Mouse (Mus musculus): ENCODE measurements around the gene Tas2r126.
A peak's percentile ranks its signal among the peaks of the same experiment; 100 is the strongest.
"Not testable (repeated sequence)": the region's sequence is repeated elsewhere in the genome, so short reads cannot be mapped to it uniquely, and the experiment has no call there.

The Tas2r126 gene

GRCm38 (mm10) chr6:42434446-42434845, at the start of gene Tas2r126:
Gene Tas2r126 (plus strand): TSS chr6:42434535.
- DNase-seq (ENCODE audit: low spot score in 2 of 2): no peak

DNA sequence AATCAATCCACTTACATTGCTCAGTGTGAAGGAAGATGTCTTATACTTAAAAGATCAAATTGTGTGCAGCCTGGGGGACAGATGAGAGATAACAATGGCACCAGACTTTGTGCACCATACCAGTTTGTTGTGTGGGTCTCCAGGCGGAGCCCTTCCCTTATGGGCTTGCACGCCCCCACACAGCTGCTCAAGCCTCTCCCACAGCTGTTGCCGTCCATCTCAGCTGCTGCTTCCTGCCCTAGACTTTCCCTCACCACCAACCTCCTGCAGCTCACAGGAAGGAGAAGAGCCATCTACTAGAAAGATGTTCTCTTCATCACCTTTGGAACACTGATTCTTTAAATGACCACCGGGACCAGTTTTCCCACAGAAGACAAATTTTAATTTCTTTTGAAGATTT, 48.7 kb upstream of the Tas2r126 start:
- DNase-seq (ENCODE audit: low spot score in 2 of 2): peak in 1 of 2 experiments; percentile 39

DNA sequence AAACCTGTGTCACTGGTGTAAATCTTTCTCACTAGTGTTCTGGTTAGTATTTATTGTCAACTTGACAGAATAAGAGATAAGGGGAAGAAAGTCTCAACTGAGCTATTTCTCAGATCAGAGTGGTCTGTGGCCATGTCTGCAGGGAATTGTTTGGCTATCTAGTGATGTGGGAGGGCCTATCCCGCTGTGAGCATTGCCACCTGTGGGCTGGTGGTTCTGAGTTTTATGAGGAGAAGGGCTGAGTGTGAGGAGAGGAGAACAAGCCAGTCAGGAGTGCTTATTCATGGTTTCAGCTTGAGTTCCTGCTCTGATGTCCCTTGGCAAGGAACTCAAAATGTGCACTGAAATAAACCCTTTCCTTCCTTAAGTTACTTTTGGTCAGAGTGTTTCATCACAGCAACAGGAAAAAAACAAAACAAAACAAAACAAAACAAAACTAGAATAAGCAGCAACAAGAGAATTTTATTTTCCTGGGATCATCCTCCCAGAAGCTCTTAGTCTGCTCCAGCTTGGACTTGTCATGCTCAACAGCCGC, 42.5 kb upstream of the Tas2r126 start:
- no peak for DNase-seq (ENCODE audit: low spot score in 2 of 2)

DNA sequence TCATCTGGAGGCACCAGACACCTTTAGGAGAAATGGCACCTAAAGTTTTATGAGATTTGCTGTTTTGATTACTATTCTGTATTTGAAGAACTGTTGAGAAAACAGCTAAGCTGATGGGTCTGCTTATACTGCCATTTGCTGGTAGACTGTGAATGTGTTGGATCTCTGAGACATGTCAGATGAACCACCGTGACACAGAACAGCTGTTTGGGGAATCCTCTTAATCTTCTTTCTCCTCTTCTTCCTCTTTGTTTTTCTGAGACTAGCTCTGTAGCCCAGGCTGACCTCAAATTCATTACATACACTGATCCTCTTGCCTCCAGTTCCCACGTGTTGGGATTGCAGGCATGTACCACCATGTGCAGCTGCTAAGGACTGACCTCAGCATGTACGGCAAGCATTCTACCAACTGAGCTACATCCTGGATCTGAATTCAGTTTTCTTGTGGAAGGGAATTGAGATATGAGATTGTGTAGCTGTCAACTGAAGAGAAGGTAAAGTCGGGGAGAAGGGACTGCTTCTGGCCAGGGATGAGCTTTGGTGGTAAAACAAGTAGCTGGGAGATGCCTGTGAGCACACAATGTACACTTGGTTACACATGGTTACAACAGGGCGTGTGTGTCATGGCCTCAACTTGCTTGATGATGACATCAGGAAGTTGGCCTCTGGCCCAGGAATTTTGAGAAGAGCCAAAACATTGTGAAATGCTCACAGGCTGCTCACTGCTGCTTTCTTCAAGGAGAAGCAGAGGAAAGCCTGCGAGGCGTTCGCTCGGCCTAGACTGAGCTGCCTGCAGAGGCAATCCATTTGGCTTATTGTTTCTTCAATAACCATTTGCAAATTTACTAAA, 38.1 kb upstream of the Tas2r126 start:
- DNase-seq (ENCODE audit: low spot score in 2 of 2): no peak

- no peak for DNase-seq (ENCODE audit: low spot score in 2 of 2)
These were observed 37.2 kb upstream of the Tas2r126 start for GRCm38 (mm10) chr6:42397041-42397657.

GRCm38 (mm10) chr6:42398285-42398684, 36.0 kb upstream of the Tas2r126 start:
- DNase-seq (ENCODE audit: low spot score in 2 of 2): no peak

- DNase-seq (ENCODE audit: low spot score in 2 of 2): no peak
These were observed 35.3 kb upstream of the Tas2r126 start for GRCm38 (mm10) chr6:42398998-42399397.

DNA sequence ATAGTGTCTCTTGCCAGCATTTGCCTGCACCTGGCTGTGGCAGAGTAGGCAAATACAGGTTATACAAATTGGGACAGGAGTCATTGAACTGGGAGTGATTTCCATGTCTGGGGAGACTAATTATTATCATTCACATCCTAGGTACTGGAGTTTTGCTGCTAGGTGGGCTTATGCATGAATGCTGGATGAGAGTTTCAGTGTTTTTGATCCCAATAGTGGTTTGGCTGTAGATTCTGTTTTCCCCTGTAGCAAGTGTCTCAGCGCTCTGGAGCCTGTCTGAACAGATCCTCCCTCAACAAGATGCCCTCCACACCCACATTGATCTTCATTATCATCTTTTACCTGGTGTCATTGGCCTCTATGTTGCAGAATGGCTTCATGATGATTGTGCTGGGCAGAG, 34.4 kb upstream of the Tas2r126 start, which contains the start of gene Tas2r143:
Tas2r143 (plus strand) TSS at position 301 of the 400 bp plus-strand sequence.
- DNase-seq (ENCODE audit: low spot score in 2 of 2): no peak

DNA sequence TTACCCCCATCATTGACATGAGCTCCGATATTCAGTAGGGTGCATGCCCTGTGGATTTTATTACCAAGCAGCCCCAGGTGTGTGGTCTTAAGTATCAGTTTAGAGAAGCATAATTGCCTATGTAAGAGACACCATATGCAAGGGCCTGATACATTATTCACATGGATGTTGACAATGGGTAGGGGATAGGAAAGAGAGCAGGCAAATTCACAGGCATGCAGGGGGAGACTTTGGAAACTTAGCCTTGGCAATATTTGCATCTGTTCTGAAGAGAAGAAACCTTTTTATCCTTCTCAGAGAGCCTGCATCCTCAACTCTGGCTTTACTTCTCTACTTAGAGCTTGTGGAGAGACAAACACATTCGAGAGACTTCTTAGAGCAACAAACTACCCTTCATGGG, 29.2 kb upstream of the Tas2r126 start, which contains the start of gene Tas2r135:
Tas2r135 (plus strand) TSS at position 301 of the 400 bp plus-strand sequence.
- DNase-seq (ENCODE audit: low spot score in 2 of 2): no peak

DNA sequence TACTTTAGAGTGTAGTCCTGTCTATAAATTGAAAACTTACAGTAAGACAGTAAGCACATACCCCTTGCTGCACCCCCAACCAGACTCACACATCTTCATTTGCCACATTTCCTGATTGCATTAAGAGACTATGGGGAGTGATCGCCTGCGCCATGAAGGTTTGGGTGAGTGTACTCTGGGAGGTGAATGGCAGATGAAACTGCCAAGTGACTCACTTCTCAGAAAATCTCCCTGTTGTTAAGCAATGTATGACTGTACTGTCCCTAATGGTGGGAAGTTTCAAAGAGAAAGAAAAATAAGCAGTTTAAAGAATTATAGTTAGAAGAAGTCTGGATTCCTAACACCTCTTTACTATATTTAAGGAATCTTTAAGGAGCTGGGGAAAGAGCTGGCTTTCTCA, 14.9 kb upstream of the Tas2r126 start:
- no peak for DNase-seq (ENCODE audit: low spot score in 2 of 2)

DNA sequence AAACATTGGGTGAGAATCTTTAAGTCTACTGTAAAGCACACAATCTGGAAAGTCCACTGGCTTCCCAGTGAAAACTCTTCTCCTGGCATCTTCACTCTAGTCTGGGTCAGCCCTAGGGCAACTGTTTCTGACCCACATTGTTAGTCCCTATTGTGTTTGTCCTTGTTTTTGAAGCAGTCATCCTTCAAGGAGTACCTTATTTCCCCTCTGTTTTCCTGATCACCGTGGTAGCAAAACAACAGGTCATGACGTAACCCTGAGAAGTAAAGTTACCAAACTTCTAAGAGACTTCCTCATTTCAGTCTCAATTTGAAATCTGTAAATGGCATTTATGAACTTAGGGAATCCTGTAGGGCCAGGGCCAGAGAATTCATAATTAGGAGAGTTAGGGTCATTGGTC, 12.9 kb upstream of the Tas2r126 start:
- DNase-seq (ENCODE audit: low spot score in 2 of 2): no peak

DNA sequence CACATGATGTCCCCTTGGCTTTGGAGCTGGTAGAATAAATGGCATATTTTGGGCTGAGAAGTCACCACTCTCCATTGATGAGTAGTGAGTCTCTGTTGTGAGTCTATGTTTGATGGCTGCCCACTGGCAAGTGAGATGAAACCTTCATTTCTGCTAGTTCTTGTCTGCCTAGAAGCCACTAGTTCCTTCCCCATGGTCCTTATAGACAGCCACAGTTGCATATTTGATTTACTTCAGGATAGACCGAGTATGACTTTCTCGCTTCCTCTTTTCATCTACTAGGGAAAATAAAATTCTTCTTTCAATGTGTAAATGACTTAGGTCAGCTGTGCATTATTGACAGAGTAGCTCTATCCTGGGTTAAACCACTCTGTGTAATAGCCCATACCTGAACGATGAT, 9.9 kb upstream of the Tas2r126 start:
- no peak for DNase-seq (ENCODE audit: low spot score in 2 of 2)

GRCm38 (mm10) chr6:42426337-42426736, 8.0 kb upstream of the Tas2r126 start:
- DNase-seq (ENCODE audit: low spot score in 2 of 2): peak in 1 of 2 experiments; percentile 7

DNA sequence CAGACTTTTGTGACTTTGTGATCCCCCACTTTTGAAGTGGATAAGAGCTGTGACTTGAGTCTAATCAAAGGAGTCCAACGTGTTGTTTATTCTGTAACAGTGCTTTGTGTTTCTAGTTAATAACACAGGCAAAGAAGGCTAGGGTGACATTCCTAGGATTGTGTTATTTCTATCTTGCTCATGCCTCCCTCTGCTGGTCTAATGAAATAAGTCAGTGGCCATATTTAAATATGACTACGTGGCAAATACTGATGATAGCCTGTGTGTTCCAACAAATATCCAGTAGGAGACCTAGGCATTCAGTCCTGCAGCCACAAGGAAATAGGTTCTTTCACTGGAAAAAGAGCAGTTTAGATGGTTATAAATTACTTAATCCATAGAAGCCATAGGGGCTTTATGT, 781 bp upstream of the Tas2r126 start:
- no peak for DNase-seq (ENCODE audit: low spot score in 2 of 2)

- DNase-seq (ENCODE audit: low spot score in 2 of 2): no peak
These were observed 1.2 kb downstream of the Tas2r126 start for GRCm38 (mm10) chr6:42435490-42435889.

GRCm38 (mm10) chr6:42441395-42441794, 7.1 kb downstream of the Tas2r126 start:
- DNase-seq (ENCODE audit: low spot score in 2 of 2): no peak

DNA sequence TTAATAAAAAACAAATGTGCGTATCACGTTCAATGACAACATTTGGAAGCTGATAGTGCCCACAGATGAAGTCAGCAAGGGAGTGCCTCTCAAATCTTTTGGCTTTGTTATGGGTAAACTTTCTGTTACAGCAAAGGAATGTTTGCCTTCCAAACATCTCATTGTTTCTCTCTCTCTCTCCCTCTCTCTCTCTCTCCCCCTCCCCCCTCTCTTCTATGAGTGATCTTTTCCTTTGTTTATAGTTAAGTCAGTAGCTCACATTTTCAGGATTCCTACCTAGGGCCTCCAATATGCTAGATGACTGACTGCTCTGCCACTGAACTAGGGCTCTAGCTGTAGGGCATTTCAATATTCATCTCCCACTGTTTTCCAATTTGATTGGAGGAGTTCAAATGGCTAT, 10.2 kb downstream of the Tas2r126 start:
- no peak for DNase-seq (ENCODE audit: low spot score in 2 of 2)

GRCm38 (mm10) chr6:42447381-42447780, 13.0 kb downstream of the Tas2r126 start:
- no peak for DNase-seq (ENCODE audit: low spot score in 2 of 2)

- DNase-seq (ENCODE audit: low spot score in 2 of 2): no peak
These were observed 30.8 kb downstream of the Tas2r126 start, which contains the start of gene Olfr458 for GRCm38 (mm10) chr6:42465096-42465495. Gene Olfr458 (minus strand): TSS chr6:42465196.

DNA sequence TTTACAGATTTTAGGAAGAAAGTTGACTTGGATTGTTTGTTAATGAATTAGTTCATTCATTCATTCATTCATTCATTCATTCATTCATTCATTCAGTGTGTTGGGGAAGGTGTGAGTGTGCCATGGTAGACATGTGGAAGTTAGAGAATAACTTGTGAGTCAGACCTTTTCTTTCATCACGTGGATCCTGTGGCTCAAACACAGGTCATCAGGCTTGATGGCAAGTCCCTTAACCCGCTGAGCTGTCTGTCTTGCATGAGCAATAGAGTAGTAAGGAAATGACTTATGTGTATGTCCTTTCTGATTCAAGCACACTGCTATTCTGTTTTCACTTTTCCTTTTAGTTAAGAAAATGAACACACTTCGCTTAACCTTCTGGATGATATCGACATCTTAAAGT, 36.2 kb downstream of the Tas2r126 start:
- no peak for DNase-seq (ENCODE audit: low spot score in 2 of 2)

GRCm38 (mm10) chr6:42471298-42471697, 37.0 kb downstream of the Tas2r126 start:
- not testable (repeated sequence) for DNase-seq (ENCODE audit: low spot score in 2 of 2)

DNA sequence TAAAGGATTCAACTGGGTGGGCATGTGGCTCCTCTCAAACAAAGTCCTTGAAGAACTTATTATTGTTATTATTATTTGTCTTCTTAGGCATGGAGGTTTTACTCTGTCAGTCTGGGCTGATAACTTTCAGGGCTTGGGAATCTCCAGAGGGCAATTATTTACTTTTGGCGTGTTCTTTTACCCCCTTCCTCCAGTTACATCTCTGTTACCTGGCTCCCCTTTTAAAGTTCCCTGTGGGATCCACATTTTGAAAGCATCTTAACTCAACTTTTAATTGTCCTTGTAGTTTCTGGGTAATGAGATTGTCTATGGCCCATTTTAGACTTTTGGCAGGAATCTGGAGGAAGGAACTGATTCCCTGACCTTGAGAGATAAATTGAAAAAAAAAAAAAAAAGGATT, 41.9 kb downstream of the Tas2r126 start, which contains the start of gene Olfr457:
Olfr457 (minus strand) TSS at position 101 of the 400 bp plus-strand sequence.
- DNase-seq (ENCODE audit: low spot score in 2 of 2): no peak

DNA sequence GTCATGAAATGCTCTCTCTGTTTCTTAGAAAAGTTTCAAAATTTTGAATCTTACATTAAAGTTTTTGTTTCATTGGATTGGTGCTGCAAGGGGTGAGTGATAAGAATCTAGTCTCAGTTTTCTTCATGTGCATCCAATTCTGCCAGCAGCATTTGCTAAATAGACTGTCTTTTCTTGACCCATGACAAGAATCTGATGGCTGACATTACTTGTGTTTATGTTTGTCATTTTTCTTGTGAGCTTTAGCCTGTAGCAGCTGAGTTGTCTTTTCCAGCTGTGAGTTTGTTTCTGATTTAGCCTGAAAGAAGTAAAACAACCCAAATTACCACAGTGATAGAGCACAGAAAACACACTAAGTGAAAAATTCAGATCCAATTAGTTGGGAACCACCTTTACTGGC, 50.3 kb downstream of the Tas2r126 start:
- DNase-seq (ENCODE audit: low spot score in 2 of 2): no peak

All from right cerebral cortex, adult 2 months (tissue).